Mouse (Mus musculus) ES-E14 (cell line): ENCODE data around the gene Myo1h. TPM values are rescaled to one million over a fixed set of nuclear protein-coding genes. Genes with fewer than 3 reads are reported as not detected.

Experiments used
- DNase-seq: peaks from one replicate; pipeline ENCODE4 v3.0.0-alpha.2; 2013; ENCODE audit warnings: low read depth, low spot score
- H3K27ac ChIP-seq: 2 replicates; pipeline ENCODE4 v1.5.1; 2012; ENCODE audit warnings: low read depth, mild to moderate bottlenecking, low read length, moderate library complexity, mixed read lengths; ENCODE audit not compliant: poor library complexity, insufficient read depth, severe bottlenecking
- H3K36me3 ChIP-seq: 2 replicates; pipeline ENCODE4 v1.6.1; 2012; ENCODE audit warnings: mild to moderate bottlenecking, low read length, moderate library complexity, mixed read lengths; ENCODE audit not compliant: control insufficient read depth, poor library complexity, insufficient read depth, severe bottlenecking
- H3K4me1 ChIP-seq, 2 experiments: fragments of 150-350 bp in 1 of 2; sonication (generic) in 1 of 2; 2 replicates each; pipeline ENCODE4 v1.6.1; 2012; ENCODE audit warnings: low read length in 2 of 2, mild to moderate bottlenecking in 1 of 2, mixed read lengths in 1 of 2; ENCODE audit not compliant: control insufficient read depth in 2 of 2, insufficient read depth in 2 of 2, poor library complexity in 1 of 2
- H3K4me3 ChIP-seq, 2 experiments: fragments of 150-350 bp in 1 of 2; sonication (generic) in 1 of 2; 2 replicates each; pipeline ENCODE4 v1.5.1; 2012; ENCODE audit warnings: low read length in 2 of 2, low read depth in 1 of 2, mild to moderate bottlenecking in 1 of 2, mixed read lengths in 1 of 2; ENCODE audit not compliant: insufficient read depth in 1 of 2, poor library complexity in 1 of 2, severe bottlenecking in 1 of 2
- H3K9ac ChIP-seq: 2 replicates; pipeline ENCODE4 v1.6.1; 2012; ENCODE audit warnings: low read depth, mild to moderate bottlenecking, low read length, mixed read lengths; ENCODE audit not compliant: poor library complexity, insufficient read depth, severe bottlenecking
- H3K9me3 ChIP-seq: fragments of 150-350 bp; sonication (generic); 2 replicates; pipeline ENCODE4 v1.6.1; 2012; ENCODE audit warnings: low read depth, mild to moderate bottlenecking, low read length; ENCODE audit not compliant: control insufficient read depth, insufficient read depth
- CHD2 ChIP-seq: IDR thresholded peaks from 2 replicates; pipeline ENCODE4 v1.6.1; 2014; ENCODE audit warnings: mild to moderate bottlenecking, low read depth, low read length, inconsistent platforms
- HCFC1 ChIP-seq: IDR thresholded peaks from 2 replicates; pipeline ENCODE4 v1.6.1; 2012; ENCODE audit warnings: low read length, inconsistent platforms, borderline replicate concordance; ENCODE audit not compliant: insufficient read depth
- MAFK ChIP-seq: IDR thresholded peaks from 2 replicates; pipeline ENCODE4 v1.6.1; 2014; ENCODE audit warnings: mild to moderate bottlenecking, low read depth, low read length, inconsistent platforms; ENCODE audit not compliant: insufficient read depth
- ZC3H11A ChIP-seq: IDR thresholded peaks from 2 replicates; pipeline ENCODE4 v1.6.1; 2012; ENCODE audit warnings: low read depth, mild to moderate bottlenecking, inconsistent platforms, low read length, borderline replicate concordance
- ZNF384 ChIP-seq: IDR thresholded peaks from 2 replicates; pipeline ENCODE4 v1.6.1; 2012; ENCODE audit warnings: low read depth, low read length, inconsistent platforms
- in situ Hi-C, 2 experiments: fragments of 600-800 bp; cut with MboI; formaldehyde crosslinking; loops; one replicate each; pipeline ENCODE4 v1.15.1; 2025; ENCODE audit warnings: low sequenced_read_pairs in 2 of 2, inconsistent platforms in 1 of 2; ENCODE audit not compliant: unreplicated experiment in 2 of 2
- total RNA-seq: library from RNA; depleted of rRNA; stranded (reverse); fragments of 300-350 nt; gene quantifications from 2 replicates; pipeline ENCODE4 v1.2.3, GENCODE M21; 2012

The Myo1h gene
- total RNA-seq, 1 experiment = 5.6 TPM

DNA sequence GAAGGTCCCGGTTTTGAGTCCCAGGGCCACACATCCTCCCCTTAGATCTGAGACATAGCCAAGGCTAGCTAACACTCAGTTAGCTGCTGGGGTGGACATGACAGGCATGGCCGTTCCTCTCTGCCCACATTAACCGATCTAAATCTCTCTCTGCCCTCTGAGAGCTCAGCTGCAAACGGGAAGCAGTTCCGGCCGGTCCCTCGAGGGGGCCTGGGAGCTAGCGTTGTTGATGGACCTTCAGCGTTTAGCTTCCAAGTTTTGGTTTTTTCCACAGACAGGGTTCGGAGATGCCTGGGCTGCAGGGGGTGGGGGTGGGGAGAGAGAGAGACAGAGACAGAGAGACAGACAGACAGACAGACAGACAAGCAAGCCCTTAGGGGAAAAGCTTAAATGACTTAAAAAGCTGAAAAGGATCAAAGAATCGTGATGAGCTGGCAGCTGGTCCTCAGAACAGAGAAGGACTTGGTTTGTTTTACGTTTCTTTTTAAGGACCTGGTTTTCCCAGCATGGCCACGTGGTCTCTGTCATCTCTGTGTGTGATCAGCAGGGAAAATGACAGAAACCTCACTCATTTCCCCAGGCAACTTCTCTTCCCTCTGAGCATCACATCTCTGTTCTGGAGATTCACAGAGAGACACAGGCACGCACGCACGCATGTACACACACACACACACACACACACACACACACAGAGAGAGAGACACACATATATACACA is 35.0 kb downstream of the Myo1h start:
- in situ Hi-C loops = no loop called here
- no peak for DNase-seq
- Histone ChIP-seq H3K36me3 (no peaks in the 10 kb centered on the region), H3K9ac (no peak overlapping the region), H3K4me1 (no peaks in the 10 kb centered on the region; a peak in 1 of 4 replicates), H3K9me3 (no peaks in the 10 kb centered on the region), H3K4me3 (no peak overlapping the region), H3K27ac (no peak overlapping the region)
- TF ChIP-seq MAFK = no peak
- no peak for TF ChIP-seq HCFC1
- TF ChIP-seq ZC3H11A = no peak
- no peak for TF ChIP-seq CHD2
- no peak for TF ChIP-seq ZNF384

DNA sequence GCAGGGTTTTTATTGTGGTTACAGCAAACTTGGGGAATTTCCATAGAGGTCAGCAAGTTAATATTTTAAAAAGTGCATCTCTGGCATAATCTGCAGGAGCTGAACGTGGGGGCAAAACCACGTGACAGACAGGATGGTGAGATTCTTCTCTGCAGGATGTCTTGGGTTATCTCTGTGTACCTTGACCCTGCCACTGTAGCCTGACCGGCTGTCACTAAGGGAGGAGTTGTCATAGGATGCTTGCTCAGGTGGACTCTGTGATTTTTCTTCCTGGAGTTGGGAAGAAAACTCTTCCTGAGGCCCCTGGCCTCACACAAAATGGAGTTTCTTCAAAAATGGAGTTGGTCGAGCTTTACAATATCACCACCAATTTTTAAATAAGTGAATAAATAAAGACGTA is 54.0 kb downstream of the Myo1h start:
- H3K9me3 ChIP-seq = no peaks in the 10 kb centered on the region
- no peak overlapping the region; the same call in 1 of the 2 replicates for H3K27ac ChIP-seq
- peaks cover 0 to 10% of the 10 kb centered on the region in 2 experiments; a peak in 2 of 4 replicates for H3K4me1 ChIP-seq
- no peak overlapping the region for H3K4me3 ChIP-seq
- H3K9ac ChIP-seq = no peak overlapping the region
- no peaks in the 10 kb centered on the region for H3K36me3 ChIP-seq
- in situ Hi-C loops = no loop called here
- no peak for TF ChIP-seq ZNF384
- TF ChIP-seq MAFK = no peak
- no peak for TF ChIP-seq ZC3H11A
- TF ChIP-seq CHD2 = no peak
- no peak for TF ChIP-seq HCFC1
- no peak for DNase-seq

DNA sequence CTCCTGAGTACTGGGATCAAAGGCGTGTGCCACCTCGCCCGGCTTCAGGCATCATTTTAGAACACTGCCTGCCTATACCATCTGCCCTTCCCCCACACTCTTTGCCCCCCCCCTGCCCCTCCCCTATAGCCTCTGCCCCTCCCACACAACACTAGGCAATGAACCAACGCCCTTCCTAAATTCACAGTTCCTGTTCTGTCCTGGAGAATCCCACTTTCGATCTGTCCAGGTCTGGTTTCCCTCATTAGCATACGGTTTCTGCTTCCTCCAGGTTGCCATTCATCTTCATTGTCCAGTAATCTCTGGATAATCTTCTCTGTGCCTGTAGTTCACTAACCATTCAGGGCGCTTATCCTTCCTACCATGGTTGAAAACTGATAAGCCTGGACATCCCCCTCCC is 54.6 kb downstream of the Myo1h start:
- H3K4me3 ChIP-seq = no peak overlapping the region
- no peaks in the 10 kb centered on the region for H3K36me3 ChIP-seq
- H3K4me1 ChIP-seq = peaks cover 0 to 9% of the 10 kb centered on the region in 2 experiments; a peak in 2 of 4 replicates
- H3K9ac ChIP-seq = no peak overlapping the region
- no peak for TF ChIP-seq HCFC1
- no peak for TF ChIP-seq CHD2
- TF ChIP-seq MAFK = no peak
- no peak for TF ChIP-seq ZC3H11A
- TF ChIP-seq ZNF384 = no peak
- no peaks in the 10 kb centered on the region for H3K9me3 ChIP-seq
- in situ Hi-C loops = no loop called here
- no peak for DNase-seq
- no peak overlapping the region for H3K27ac ChIP-seq

DNA sequence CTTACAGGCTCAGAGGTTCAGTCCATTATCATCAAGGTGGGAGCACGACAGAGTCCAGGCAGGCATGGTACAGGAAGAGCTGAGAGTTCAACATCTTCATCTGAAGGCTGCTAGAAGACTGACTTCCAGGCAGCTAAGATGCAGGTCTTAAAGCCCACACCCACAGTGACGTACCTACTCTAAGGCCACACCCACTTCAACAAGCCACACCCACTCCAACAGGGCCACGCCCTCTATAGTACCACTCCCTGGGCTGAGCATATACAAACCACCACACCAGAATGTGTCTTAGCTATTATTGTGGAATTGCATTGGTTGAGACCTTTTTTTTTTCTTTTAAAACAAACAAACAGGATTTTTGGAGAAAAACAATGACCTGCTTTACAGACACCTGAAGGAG is 56.6 kb downstream of the Myo1h start:
- H3K4me3 ChIP-seq = no peak overlapping the region
- TF ChIP-seq ZNF384 (no peak), MAFK (no peak)
- H3K36me3 ChIP-seq = no peaks in the 10 kb centered on the region
- peaks cover 0 to 9% of the 10 kb centered on the region in 2 experiments; a peak in 2 of 4 replicates for H3K4me1 ChIP-seq
- H3K9me3 ChIP-seq = no peaks in the 10 kb centered on the region
- in situ Hi-C loops = no loop called here
- DNase-seq = peak; percentile 76
- no peak overlapping the region for H3K9ac ChIP-seq
- H3K27ac ChIP-seq = no peak overlapping the region

DNA sequence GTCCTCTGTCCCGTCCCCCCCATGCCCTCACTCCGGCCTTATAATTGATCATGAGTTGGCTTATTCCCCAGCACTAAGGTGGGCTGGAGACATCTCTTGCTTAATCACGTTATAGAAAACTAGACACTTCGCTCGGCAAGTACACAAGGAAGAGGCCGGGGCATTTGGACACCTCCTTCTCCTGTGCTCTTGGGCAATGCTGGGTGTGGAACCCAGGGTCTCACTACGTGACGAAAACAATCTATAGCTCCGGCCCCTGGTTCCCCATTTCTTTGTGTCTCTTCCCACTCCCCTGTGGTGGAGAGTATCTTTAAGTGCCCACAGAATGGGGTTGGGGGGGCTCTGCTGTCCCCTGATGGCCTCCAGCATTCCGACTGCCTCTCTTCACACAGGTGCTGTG is 58.0 kb downstream of the Myo1h start:
- no peak overlapping the region for H3K9ac ChIP-seq
- in situ Hi-C loops = no loop called here
- no peaks in the 10 kb centered on the region for H3K36me3 ChIP-seq
- DNase-seq = no peak
- H3K4me3 ChIP-seq = no peak overlapping the region
- no peaks in the 10 kb centered on the region for H3K9me3 ChIP-seq
- no peak overlapping the region for H3K27ac ChIP-seq
- H3K4me1 ChIP-seq = peaks cover 0 to 7% of the 10 kb centered on the region in 2 experiments; a peak in 3 of 4 replicates
- no peak for TF ChIP-seq HCFC1
- TF ChIP-seq ZC3H11A = no peak
- no peak for TF ChIP-seq MAFK
- TF ChIP-seq ZNF384 = no peak
- no peak for TF ChIP-seq CHD2
